Mouse (Mus musculus) thymus, postnatal 36 days (tissue): ENCODE measurements around the gene Bbs2.

Source experiments
- DNase-seq, 2 experiments: peaks; one replicate each; pipeline ENCODE4 v3.0.0; 2022; ENCODE audit warnings: mixed read lengths in 2 of 2

Bbs2 gene

GRCm38 (mm10) chr8:94094281-94094680 is 4.4 kb downstream of the Bbs2 start:
- DNase-seq, result no peak

GRCm38 (mm10) chr8:94092848-94093247 is 5.9 kb downstream of the Bbs2 start:
- DNase-seq, result no peak

GRCm38 (mm10) chr8:94089715-94090114 is 9.0 kb downstream of the Bbs2 start:
- no peak for DNase-seq

GRCm38 (mm10) chr8:94087964-94088363 is 10.8 kb downstream of the Bbs2 start:
- DNase-seq, result no peak

GRCm38 (mm10) chr8:94076461-94077192 is 22.1 kb downstream of the Bbs2 start:
- no peak for DNase-seq

- no peak for DNase-seq
Observed at GRCm38 (mm10) chr8:94068793-94069192, 29.9 kb downstream of the Bbs2 start.

- DNase-seq, result no peak
Observed at GRCm38 (mm10) chr8:94066121-94066863, 32.4 kb downstream of the Bbs2 start.

GRCm38 (mm10) chr8:94057157-94057854 is 41.4 kb downstream of the Bbs2 start:
- DNase-seq, result peak in 1 of 2 experiments; percentile 25

GRCm38 (mm10) chr8:94052696-94053095 is 46.0 kb downstream of the Bbs2 start:
- no peak for DNase-seq

GRCm38 (mm10) chr8:94047845-94048244 is 50.9 kb downstream of the Bbs2 start:
- no peak for DNase-seq

GRCm38 (mm10) chr8:94037806-94038205 is 60.9 kb downstream of the Bbs2 start:
- no peak for DNase-seq

- DNase-seq, result peak; percentile 89 to 92
Observed at GRCm38 (mm10) chr8:94036944-94037524, 61.7 kb downstream of the Bbs2 start, which contains the start of the genes Nudt21 and Ogfod1. TSS of gene Nudt21 (minus strand) at chr8:94037031. TSS of gene Ogfod1 (plus strand) at chr8:94037198.

GRCm38 (mm10) chr8:94036541-94036940 is 62.2 kb downstream of the Bbs2 start:
- DNase-seq, result peak; percentile 65 to 72

GRCm38 (mm10) chr8:94035200-94035599 is 63.5 kb downstream of the Bbs2 start:
- DNase-seq, result no peak

GRCm38 (mm10) chr8:94033601-94034000 is 65.1 kb downstream of the Bbs2 start:
- no peak for DNase-seq

- DNase-seq, result no peak
Observed at GRCm38 (mm10) chr8:94029701-94030100, 69.0 kb downstream of the Bbs2 start.

- no peak for DNase-seq
Observed at GRCm38 (mm10) chr8:94023916-94024315, 74.8 kb downstream of the Bbs2 start.
